Mouse (Mus musculus) bone marrow macrophage, adult 2 months (primary cell): ENCODE measurements at regions not wholly inside any gene's neighbourhood (a gene's known extent, or its start where the extent isn't known, plus 50 kb on each side); places are given as distances from the start of the nearest gene placed in this dataset.

Experiments used
- CTCF ChIP-seq: IDR thresholded peaks from 2 replicates; pipeline ENCODE4 v1.5.1; 2012; ENCODE audit warnings: low read depth, mild to moderate bottlenecking, low read length, moderate library complexity
- POLR2A ChIP-seq: IDR thresholded peaks from 2 replicates; pipeline ENCODE4 v1.6.1; 2012; ENCODE audit warnings: mild to moderate bottlenecking, low read depth, low read length, borderline replicate concordance

GRCm38 (mm10) chr19:27617522-27617921 is 187.9 kb upstream of the Pum3 start:
- TF ChIP-seq CTCF = no peak
- TF ChIP-seq POLR2A = no peak
